Mouse (Mus musculus): Measurements from ENCODE around the gene Agpat1. TPM values are rescaled to one million over a fixed set of nuclear protein-coding genes. Genes with fewer than 3 reads are reported as not detected.

The Agpat1 gene
- total RNA-seq, 2 experiments from 2014 or later, result 24.5 to 29.0 TPM

GRCm38 (mm10) chr17:34650781-34651180, 46.7 kb downstream of the Agpat1 start:
- ATAC-seq (ENCODE audit: poor library complexity, severe bottlenecking), result no peak

DNA sequence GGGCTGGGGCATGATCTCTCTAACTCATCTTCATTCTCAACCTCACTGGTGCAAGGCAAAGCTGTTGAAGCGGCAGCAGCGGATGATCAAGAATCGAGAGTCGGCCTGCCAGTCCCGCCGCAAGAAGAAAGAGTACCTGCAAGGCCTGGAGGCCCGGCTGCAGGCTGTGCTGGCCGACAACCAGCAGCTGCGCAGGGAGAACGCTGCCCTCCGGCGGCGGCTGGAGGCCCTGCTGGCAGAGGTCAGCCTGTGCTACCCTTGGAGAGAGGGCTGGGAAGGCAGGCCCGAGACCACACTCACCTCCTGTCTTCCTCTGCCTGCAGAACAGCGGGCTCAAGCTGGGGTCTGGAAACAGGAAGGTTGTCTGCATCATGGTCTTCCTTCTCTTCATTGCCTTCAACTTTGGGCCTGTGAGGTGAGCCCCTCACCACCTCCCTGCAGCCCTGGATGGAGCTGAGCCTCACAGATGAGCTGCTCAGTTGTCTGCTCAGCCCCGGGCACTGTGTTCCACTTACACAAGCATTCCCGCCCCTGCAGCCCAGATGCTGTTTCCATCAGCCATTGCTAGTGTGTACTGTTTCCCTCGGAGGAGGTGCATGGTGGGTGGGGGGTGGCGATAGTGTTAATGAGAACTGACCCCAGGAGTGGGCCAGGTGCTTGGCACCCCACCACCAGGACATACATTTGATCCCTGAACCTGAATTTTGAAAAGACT, 47.6 kb downstream of the Agpat1 start:
- 0 out of 2 replicates have a peak, but pooled peaks have one; percentile 27 for ATAC-seq (ENCODE audit: poor library complexity, severe bottlenecking)

GRCm38 (mm10) chr17:34652546-34652945, 48.5 kb downstream of the Agpat1 start:
- no peak for ATAC-seq (ENCODE audit: poor library complexity, severe bottlenecking)

DNA sequence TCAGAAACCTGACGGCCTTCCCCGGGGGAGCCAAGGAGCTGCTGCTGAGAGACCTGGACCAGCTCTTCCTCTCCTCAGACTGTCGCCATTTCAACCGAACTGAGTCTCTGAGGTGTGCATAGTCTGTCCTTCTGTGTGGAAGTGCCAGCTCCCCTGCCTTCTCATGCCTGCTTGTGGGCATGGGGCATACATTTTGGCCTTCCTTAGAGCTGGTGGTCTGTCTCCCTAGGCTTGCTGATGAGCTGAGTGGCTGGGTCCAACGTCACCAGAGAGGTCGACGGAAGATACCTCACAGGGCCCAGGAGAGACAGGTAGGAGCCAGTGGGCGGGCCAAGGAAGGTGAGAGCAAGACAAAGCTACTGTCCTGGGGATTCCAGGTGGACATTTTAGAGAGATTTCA, 48.9 kb downstream of the Agpat1 start:
- ATAC-seq (ENCODE audit: poor library complexity, severe bottlenecking), result no peak

DNA sequence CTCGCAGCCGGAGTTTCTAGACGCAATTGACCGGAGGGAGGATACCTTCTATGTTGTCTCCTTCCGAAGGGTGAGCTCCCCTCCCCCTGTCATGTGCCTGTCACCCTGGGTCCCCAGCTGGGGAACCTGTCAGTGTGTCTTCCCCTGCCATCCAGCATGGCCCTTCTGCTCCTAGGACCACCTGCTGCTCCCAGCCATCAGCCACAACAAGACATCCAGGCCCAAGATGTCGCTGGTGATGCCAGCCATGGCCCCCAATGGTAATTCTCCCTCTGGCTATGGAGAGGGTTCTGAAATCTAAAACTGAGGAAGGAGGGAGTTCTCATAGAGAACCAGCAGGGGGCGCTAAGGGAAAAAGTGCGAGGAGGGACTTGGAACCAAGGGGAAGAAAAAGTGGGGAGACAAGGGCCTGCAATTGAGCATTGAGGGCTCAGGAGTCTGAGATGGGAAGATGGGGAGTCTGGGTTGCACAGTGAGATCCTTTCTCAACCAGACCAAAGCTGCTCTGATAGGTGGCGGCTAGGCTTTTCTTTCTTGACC, 49.8 kb downstream of the Agpat1 start:
- ATAC-seq (ENCODE audit: poor library complexity, severe bottlenecking), result peak; percentile 46

GRCm38 (mm10) chr17:34654392-34654791, 50.3 kb downstream of the Agpat1 start:
- no peak for ATAC-seq (ENCODE audit: poor library complexity, severe bottlenecking)

GRCm38 (mm10) chr17:34655160-34655559, 51.1 kb downstream of the Agpat1 start:
- no peak for ATAC-seq (ENCODE audit: poor library complexity, severe bottlenecking)

GRCm38 (mm10) chr17:34655581-34655991, 51.5 kb downstream of the Agpat1 start:
- no peak for ATAC-seq (ENCODE audit: poor library complexity, severe bottlenecking)

DNA sequence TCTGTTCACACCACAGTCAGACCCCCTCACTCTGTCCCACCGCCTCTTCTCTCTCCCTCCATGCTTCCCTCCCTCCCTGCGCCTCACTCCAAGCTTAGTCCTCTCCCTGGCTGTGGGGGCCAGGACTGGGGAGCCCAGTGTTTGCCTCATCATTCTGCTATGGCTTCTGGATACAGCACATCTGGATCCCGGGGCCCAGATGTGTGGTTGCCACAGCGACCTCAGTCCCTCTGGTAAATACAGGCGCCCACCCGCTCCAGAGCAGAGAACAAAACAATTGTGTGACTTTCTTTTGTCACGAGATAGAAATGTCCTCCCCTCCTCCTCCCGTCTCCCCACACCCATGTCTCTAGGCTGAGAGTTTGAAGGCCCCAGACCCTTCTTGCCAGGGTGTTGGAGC, 52.6 kb downstream of the Agpat1 start:
- no peak for ATAC-seq (ENCODE audit: poor library complexity, severe bottlenecking)

- ATAC-seq (ENCODE audit: poor library complexity, severe bottlenecking), result no peak
These were observed 53.2 kb downstream of the Agpat1 start for GRCm38 (mm10) chr17:34657271-34657670.

DNA sequence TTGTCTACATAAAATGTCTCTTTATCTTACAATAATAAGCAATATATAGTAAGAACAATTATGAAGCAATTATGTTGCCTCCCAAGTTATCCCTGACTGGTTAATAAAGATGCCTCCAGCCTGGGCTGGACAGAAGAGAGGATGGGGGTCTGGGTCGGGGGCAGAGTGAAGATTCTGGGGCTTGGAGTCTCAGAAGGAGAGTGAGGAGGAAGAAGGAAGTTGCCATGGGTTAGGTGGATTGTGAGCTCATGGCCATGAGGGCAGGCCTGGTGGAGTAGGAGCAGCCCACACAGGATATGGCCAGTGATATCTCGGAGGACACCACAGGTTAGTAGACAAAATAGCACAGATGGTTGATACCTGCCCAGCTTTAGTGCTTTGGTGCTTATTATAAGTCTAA, 54.1 kb downstream of the Agpat1 start:
- no peak for ATAC-seq (ENCODE audit: poor library complexity, severe bottlenecking)

GRCm38 (mm10) chr17:34658591-34658990, 54.5 kb downstream of the Agpat1 start:
- ATAC-seq (ENCODE audit: poor library complexity, severe bottlenecking), result no peak

GRCm38 (mm10) chr17:34659181-34659896, 55.3 kb downstream of the Agpat1 start:
- ATAC-seq (ENCODE audit: poor library complexity, severe bottlenecking), result no peak

DNA sequence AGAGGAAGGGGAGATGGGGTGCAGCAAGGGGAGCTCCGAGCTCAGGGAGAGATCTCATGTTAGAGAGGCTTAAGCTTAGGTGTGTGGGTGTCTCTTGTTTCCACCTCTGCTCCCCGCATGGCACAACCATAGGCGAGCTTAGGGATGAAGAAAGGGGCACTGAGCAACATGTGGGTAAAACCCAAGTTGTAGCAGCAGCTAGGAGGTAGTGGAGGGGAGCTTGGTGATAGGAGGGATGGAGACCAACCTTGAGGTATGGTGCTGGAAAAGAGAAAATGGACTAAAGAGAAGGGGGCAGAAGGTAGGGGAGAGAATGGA, 55.8 kb downstream of the Agpat1 start:
- no peak for ATAC-seq (ENCODE audit: poor library complexity, severe bottlenecking)

DNA sequence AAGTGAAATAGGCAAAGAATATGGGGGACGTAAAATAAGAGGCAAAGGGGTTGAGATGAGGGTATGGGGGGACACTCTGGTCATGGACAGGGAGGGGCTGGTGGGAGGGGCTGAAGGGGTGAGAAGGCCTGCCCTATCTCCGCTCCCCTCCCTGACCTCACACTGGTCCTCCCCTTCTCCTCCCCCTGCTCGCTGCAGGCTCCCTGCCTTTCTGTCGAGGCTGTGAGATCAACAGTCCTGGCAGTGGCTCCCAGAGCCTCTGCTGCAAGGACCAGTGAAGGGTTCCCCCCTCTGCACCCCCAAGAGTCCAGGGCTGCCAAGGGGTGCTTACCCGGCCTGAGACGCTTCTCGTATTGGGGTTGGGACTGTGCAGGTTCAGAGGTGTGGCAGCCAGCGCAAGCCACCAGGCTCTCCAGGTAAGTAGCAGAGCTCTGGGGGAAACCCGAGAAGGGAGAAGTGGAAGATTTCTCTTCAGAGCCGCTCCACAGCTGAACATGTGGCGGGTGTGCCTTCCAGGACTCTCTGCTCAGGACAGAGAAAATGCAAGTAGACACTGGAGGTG, 56.3 kb downstream of the Agpat1 start:
- ATAC-seq (ENCODE audit: poor library complexity, severe bottlenecking), result no peak

DNA sequence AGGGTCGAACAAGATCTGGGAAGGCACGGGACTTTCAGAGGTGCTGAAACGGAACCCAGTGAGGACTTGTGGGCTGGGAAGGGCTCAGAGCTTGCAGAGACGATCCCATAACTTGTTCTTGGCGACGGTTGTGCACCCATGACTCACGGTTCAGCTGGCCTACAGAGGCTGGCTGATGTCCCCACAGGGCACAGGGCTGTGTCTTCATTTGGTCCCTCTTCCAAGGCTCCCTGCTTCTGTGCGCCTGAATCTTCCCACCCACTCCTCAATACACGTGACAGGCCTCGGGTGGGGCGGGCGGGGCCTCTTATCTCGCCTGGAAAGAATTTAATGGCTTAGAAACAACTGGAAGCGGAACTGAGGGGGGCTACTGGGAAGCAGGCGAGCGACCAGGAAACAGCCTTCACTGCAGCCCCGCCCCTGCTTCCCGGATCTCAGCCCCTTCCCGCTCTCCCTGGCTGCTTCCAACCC, 57.1 kb downstream of the Agpat1 start:
- ATAC-seq (ENCODE audit: poor library complexity, severe bottlenecking), result no peak

- no peak for ATAC-seq (ENCODE audit: poor library complexity, severe bottlenecking)
These were observed 58.4 kb downstream of the Agpat1 start for GRCm38 (mm10) chr17:34662468-34662867.

DNA sequence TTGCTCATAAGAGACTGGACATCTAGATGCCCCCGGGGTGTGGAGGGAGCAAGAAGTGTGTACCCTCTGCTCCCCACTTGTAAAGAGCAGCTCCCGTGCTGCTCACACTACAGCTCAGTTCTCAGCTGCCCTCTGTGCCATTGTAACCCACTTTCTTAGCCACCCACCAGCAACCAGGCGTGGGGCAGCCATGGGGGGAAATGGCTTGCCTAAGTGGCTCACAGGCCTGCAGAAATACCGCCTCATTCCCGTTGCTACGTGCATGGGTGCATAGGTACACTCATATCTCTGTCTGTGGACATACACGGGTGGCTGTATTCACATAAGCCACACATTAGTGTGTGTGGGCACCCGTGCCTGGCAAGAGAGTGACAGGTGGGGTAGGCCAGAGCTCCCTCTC, 58.9 kb downstream of the Agpat1 start:
- no peak for ATAC-seq (ENCODE audit: poor library complexity, severe bottlenecking)
